Mouse (Mus musculus): Measurements from ENCODE around the gene Agpat1.

- TF ChIP-seq CTCF (IDR thresholded peaks at IDR 0.05; ENCODE audit: extremely low read depth, insufficient read length, insufficient replicate concordance, low read depth, low read length): no peak
- TF ChIP-seq POLR2A (IDR thresholded peaks at IDR 0.05; ENCODE audit: low read depth, low read length): no peak
Measured at GRCm38 (mm10) chr17:34569919-34570318, 34.1 kb upstream of the Agpat1 start.
